Mouse (Mus musculus) layer of hippocampus, postnatal 14 days (tissue): ENCODE data around the gene Hes1. TPM values are rescaled to one million over a fixed set of nuclear protein-coding genes. Genes with fewer than 3 reads are reported as not detected.
"Not testable (repeated sequence)": the region's sequence is repeated elsewhere in the genome, so short reads cannot be mapped to it uniquely, and the experiment has no call there.

ENCODE experiments used
- DNase-seq, 2 experiments: peaks; one replicate each; pipeline ENCODE4 v3.0.0; 2021 to 2022; ENCODE audit warnings: low spot score in 2 of 2, mixed read lengths in 1 of 2
- total RNA-seq, 2 experiments: library from RNA; stranded (reverse); gene quantifications; 2 replicates each; pipeline ENCODE4 v1.2.3; 2021

Hes1 gene
- total RNA-seq, 2 experiments from 2014 or later, result 12.8 to 18.6 TPM

- peak; percentile 61 to 62 for DNase-seq
These were observed 6.0 kb downstream of the Hes1 start for GRCm38 (mm10) chr16:30069950-30070770.

DNA sequence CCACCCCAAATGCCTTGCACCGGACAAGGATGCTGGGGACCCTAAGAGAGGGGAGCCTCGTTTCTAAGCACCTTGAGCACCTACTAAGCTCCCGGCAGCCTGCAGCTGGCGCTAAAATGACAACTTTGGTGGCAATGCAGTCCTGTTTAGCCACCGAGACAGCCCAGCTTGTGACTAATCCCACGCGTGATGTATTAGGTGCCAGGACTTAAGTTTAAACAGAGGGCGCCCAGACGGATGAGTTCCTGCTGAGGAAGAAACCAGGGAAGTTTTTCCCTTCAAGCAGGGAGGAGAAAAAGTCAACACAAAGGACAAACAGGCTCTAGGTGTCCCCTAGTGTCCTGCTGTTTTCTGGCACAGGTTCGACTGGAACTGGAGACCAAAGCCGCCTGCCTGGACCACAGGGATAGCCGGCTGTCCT, 6.6 kb downstream of the Hes1 start:
- peak in 1 of 2 experiments; percentile 54 for DNase-seq

GRCm38 (mm10) chr16:30073317-30073716, 9.1 kb downstream of the Hes1 start:
- DNase-seq, result no peak

GRCm38 (mm10) chr16:30081498-30081897, 17.3 kb downstream of the Hes1 start:
- no peak for DNase-seq

DNA sequence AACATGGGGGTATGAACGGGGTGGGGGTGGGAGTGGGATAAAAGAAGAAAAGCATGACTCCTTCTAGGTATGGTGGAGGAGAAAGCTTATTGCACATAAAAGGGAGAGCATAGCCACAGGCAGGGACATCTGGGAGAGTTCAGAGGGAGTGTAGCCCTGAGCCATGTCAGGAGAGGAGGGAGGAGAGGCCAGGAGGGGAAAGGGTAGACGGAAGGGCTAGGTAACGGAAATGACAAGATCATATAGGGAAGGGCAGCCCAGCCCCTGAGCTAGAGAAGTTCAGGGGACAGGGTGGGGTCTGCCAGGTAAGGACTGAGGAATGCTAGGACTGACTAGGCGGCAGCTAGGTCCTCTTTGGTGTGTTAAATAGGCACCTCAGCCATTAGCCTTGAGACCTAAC, 17.8 kb downstream of the Hes1 start:
- no peak for DNase-seq

DNA sequence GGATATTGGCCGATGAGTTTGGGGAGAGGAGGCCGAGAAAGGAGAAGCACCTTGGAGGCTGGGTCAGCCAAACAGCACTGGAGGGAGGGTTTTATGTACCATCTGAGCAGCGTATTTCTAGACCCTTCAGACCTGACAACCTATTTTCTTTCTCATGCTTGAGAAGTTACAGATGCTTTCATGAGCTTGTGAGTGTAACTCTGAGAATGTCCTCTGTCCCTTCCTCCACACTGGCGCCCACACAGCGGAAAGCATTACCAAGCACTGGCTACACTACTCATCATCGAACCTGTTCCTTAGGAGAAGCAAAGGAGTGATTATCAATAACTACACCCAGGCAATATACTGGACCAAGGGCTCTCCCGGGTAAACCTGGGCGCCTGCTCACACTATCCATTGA, 18.8 kb downstream of the Hes1 start:
- DNase-seq, result no peak

DNA sequence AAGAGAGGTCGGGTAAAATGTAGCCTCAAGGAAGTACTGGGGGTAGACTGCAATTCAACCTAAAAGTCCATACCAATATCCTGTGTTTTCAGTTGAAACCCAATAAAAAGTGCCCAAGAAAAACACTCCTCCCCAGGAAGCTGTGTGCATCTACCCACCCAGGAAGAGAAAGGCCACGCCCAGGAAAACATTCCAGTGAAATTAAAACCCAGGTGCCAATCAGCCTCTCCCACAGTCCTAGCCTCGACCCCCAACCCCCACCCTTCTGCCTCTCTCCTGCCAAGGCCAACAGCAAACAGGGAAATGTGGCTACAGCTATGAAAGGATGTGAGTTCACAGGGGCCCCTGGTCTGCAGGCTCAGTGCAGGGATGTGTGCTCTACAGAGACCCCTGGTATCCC, 19.4 kb downstream of the Hes1 start:
- DNase-seq, result no peak

DNA sequence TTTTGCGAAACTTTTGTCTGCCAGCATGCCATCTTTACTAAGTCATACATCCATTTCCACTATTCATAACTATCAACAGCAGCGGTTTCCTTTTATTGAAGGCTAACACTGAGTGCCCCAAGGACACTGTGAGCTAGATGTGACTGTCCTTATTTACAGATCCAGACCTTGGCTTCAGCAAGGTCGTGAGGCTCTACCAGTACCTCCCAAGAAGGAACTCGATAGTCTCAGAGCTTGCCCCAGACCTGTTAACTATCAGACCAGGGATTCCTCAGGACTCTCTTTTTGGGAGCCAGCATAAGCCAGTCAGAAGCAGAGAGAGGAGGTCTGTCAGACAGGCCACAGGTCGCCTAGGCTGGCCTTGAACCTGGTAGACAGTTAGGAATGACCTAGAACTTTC, 24.5 kb downstream of the Hes1 start:
- no peak for DNase-seq

- no peak for DNase-seq
These were observed 26.1 kb downstream of the Hes1 start for GRCm38 (mm10) chr16:30090200-30090865.

- DNase-seq, result no peak
These were observed 31.9 kb downstream of the Hes1 start for GRCm38 (mm10) chr16:30096050-30096449.

DNA sequence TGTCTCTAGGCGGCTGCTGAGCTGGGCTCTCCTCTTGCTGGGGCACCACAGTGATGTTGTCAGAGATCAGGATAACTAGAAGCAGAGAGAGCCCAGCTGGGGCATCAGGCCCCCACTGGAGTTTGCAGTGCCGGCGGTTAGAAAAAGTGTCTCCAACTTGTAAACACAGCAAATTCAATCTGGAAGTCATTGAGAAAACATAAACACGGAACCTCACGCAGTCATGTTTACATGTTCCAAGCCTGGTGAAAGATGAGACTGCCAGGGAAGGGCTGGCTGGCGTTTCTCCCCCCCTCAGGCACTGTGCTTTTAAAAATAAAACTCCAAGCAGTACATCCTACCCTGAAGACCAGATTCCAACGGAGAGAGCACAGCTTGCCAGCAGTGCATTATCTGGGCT, 32.3 kb downstream of the Hes1 start:
- DNase-seq, result peak in 1 of 2 experiments; percentile 6

DNA sequence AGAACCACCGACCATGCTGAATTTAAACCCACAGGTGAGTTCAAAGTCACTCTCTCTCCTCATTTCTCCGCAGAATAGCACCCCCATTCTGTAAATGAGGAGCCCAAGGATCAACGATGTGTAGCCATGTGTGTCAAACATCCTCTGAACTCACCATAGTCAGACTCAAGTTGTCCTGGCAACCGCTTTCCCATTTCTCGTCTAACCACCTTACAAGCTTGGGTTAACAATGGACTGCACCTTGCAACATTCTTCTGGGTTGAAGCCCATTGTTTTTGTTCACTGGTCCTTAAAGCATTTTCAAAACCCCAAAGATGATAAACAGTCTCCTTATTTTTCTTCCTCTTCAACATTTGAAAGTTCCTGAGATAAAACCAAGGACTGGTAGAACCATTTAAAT, 34.9 kb downstream of the Hes1 start:
- DNase-seq, result no peak

DNA sequence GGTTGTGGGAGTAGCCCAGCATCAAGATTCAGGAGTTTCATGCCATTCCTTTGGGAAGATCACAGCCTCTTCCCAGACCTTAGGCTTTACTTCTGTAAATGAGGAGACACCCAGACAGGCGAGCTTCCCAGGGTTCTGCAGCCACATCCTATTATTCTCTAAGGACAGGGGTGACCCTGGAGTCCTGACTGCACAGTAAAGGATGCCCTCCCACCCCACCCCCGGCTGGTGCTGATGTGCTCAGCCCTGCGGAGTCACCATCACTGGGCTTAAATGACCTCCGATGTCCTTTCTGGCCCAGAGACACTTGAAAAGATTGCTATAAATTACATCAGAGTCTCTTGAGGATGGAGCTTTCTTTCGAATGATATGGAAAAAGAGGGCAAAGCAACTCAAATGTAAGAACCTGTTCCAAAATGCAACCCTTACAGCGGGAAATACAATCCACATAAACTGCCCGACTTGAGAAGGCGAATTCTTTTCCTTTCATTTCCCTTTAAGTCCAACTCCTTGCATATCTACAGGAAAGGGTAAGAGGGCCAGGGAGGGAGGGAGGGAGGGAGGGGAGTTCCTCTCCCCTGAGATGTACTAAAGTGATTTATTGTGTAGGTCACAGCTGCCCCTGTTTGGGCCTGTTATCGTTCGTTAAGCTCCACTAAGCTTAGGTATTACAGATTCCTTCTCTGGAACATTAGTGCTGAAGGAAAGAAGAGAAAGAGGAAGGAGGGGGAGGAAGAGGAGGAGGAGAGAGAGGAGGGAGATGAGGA, 38.1 kb downstream of the Hes1 start:
- no peak for DNase-seq

DNA sequence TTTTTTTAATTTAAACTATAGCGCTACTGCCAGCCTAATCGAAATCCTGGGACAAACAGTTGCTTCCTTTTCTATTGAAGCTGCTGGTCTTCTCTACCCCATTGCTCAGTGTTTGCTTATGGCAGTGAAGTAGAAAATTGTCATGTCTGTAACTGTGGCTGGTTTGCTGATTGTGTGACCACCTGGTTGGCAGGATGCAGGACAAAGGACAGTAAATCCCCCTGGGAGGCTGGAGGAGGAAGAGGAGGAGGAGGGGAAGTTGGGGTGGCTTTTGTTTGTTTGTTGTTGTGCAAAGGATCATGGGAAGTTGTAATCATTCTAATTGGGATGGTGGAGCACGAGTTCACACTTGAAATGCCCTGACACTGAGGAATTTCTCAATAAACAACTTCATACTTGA, 38.8 kb downstream of the Hes1 start:
- DNase-seq, result no peak

DNA sequence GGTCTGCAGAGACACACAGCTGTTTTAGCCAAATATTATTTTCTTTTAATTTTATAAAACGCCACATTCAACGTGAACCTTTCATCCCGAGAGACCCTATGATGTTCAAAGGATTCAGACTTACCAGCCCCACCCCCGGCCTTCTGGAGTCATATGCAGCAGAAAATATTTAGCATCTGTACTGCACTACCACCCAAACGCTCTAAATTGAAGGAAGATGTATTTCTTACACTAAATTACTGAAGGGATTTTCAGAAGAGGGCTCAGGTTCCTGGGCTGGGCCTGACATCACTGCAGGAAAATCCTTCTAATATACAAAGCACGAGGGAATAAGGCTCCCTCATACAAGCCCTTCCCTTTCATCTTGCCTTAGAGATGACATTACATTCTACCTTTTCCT, 39.3 kb downstream of the Hes1 start:
- DNase-seq, result no peak

- no peak for DNase-seq
These were observed 40.2 kb downstream of the Hes1 start for GRCm38 (mm10) chr16:30104363-30104762.

- peak in 1 of 2 experiments; percentile 10 for DNase-seq
These were observed 41.3 kb downstream of the Hes1 start for GRCm38 (mm10) chr16:30105476-30105875.

GRCm38 (mm10) chr16:30108167-30108566, 44.0 kb downstream of the Hes1 start:
- not testable (repeated sequence) for DNase-seq

DNA sequence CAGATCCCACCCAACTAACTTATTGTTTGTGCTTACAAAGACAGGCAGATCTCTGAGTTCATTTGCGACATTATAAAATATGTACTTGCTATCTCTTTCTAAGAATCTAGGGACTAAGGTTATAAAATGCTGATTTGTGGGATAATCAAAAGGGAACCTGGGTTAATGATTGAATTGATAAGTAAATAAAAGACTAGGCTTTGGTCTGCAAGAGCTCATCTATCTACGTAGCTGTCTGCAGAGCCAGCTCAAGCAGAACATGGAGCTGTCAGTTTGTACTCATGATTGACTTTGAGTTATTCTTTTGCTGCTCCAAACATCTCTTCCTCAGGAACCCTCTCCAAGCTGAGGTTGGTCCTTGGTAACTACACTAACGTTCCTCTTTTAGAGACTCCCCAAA, 46.3 kb downstream of the Hes1 start:
- no peak for DNase-seq

DNA sequence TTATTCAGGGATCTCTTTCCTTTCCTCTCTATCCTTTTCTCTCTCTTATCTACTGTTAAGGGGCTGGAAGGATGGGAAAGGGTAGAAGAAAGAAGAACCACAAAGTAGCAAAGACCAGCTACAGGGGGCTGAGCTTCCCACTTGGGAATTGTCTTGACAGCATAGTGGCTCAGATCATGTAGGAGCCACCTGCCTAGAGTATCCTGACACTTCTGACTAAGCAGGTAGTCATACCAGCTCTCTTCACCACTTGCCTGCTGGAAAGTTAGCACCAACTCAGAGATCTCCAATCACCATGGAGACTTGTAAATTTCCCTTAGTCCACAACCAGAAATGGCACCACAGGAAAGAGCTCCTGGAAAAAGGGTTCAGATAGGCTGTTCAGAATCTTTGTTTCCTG, 46.9 kb downstream of the Hes1 start:
- DNase-seq, result no peak

DNA sequence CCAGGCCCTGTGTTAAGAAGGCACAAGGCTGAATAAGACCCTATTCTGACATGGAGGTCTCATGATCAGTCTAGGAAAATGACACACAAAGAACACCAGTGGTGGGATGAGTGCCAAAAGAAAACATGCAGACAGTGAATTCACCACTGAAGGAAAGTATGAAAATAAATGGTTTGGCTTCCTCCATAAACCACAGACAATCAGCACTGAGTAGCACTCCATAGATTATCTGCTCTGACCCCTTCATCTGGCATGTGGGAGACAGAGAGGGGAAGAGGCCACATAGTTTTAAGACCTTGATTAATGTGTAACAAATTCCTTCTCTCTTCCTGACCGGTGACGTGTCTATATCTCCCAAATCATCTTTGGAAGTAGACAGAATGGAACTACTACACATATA, 47.4 kb downstream of the Hes1 start:
- no peak for DNase-seq

DNA sequence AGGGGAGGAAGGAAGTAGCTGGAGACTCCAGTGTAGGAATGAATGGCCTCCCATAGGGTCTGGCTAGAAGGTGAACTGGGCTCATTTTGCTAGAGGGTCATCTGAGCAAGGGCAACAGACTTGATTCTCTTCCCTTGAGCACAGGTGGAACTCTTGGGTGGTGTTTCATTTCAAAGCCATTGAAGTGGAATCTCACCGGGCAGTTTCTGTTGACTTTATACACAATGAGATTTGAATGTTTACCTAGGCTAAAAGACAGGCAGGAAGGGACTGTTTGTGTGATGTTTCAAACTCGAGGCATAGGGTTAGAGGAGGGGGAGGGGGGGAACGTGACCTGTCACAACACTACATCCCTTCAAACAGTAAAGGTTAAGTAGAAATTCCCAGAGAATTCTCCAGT, 49.0 kb downstream of the Hes1 start:
- no peak for DNase-seq
